Mouse (Mus musculus) gastrocnemius, postnatal 25 days (tissue): Measurements from ENCODE around the gene Crtc1. TPM values are rescaled to one million over a fixed set of nuclear protein-coding genes. Genes with fewer than 3 reads are reported as not detected.

Experiments used
- DNase-seq: peaks from one replicate; pipeline ENCODE4 v3.0.0; 2022
- total RNA-seq, 2 experiments: library from RNA; stranded (reverse); gene quantifications; 1 replicate in 1 of 2; 2 replicates in 1 of 2; pipeline ENCODE4 v1.2.3; 2021

The Crtc1 gene
- total RNA-seq, 2 experiments from 2014 or later = 6.1 to 6.4 TPM

- peak; percentile 55 for DNase-seq
Observed at GRCm38 (mm10) chr8:70463306-70463705, 23.9 kb upstream of the Crtc1 start.

DNA sequence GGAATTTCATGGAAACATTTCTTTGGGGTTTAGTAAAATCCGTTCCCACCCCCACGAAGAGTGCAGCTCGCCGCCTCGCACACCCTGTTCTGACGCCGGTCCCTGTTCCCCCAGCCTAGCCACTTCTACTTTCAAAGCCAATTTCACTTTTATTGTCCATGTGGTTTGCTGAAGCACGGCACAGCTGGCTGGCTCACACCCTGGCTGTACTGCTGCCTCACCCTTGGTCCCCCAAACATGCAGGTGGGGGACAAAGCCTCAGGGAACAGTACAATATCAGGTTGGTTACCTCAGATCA, 23.1 kb upstream of the Crtc1 start:
- DNase-seq = no peak

DNA sequence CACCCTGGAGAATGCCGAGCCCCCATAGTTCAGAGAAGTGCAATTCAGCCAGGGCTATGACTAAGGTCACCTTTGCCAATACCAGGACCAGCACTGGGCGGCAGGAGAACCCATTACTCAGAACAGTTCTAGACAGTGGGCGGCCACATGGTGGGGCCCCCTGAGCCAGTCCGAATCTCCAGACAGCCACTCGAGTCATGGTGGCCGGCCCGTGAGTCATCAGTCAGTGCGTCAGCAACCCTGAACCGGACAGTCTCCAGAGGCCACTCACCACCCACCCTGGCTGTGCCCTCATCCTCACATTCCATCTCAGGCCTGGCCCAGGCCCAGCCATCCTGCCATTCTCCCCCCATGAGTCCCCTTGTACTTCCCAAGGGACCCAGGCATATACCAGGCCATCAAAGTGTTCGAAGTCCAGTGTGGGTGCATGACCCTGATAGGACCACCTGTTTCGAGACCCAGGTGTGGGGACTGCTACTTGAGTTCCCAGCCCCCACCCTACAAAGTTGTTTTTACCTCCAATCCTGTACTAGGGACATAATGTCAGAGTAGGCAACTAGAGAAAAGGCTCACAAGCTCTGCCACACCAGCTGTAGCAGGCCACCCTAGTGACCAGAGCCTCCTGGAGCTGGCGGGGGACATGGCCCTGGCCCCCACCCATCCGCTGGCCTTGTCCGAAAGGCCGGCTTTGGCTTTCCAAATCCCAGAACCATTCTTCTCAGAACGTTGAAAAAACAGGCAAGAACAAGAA, 22.6 kb upstream of the Crtc1 start:
- peak; percentile 59 for DNase-seq

- DNase-seq = no peak
Observed at GRCm38 (mm10) chr8:70460606-70461005, 21.2 kb upstream of the Crtc1 start.

DNA sequence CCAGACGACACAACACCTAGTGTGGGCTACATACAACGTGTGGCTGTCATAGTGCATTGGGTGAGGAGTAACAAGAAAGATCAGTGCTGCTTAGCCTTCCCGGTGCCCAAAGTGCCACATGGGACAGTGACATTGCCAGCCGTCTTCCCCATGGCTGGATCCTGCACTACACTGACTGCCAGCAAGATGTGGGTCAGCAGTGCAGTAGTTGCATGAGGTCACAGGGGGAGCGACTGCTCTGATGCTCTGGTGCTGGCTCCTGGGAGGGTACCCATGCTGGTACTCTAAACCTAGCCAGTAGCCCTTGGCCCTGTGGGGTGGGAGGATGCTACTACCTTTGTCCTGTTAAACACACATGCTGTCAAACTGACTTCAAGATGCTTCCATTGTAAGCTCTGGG, 20.8 kb upstream of the Crtc1 start:
- DNase-seq = no peak

- DNase-seq = no peak
Observed at GRCm38 (mm10) chr8:70459636-70460035, 20.3 kb upstream of the Crtc1 start.

DNA sequence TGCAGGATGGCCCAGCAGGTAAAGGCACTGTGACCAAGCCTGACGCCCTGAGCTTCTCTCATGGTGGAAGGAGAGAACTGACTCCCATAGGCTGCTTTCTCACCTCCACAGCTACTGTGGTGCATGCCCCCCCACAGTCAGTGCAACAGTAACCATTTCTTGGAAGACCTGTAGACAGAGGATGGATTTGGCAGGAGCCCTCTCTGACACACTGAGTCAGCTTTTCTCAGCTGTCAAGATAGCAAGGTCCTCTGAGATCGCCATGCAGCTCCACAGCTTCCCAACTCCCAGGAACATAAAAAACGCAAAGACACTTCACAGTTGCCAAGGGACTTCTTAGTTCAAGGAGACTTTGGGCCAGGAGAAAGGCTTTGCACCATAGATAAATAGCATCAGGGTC, 19.1 kb upstream of the Crtc1 start:
- no peak for DNase-seq

GRCm38 (mm10) chr8:70457882-70458281, 18.5 kb upstream of the Crtc1 start:
- DNase-seq = no peak

DNA sequence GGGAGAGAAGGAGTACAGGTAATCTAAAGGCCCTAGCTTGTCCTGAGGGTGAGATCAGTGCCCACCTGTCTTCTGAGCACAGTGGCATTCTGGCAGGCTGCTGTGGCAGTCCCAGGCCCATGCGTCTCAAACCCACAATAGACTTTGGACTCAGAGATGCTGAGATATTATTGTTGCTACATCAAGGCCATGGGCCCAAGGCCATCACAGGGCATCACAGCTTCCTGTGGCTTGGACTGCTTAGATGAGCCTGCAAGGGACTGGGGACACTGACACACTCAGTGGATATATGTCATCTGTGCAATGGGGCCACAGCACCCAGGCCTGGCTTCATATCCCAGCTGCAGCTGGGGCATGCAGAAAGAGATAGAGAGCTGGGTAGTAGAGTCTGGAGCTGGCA, 17.6 kb upstream of the Crtc1 start:
- no peak for DNase-seq

DNA sequence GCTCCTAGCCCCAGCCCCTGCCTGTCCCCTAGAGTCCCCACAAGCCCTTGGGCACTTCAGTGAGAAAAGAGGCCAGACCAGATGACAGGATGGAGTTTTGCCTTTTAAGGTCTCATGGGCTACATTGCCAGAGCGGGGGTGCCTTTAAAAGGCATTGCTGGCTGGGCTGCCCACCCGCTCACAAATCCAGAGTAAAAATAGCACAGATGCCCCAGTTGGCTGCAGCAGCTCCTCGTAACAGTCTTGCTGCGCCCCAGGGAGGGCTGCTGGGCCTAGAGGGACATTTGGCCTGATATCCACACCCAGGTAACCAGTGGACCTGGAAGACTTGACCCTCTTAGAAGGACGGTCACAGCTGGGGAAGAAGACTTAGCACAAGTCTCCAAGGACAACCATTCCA, 14.5 kb upstream of the Crtc1 start:
- peak; percentile 43 for DNase-seq

GRCm38 (mm10) chr8:70452196-70452966, 13.0 kb upstream of the Crtc1 start:
- DNase-seq = no peak

DNA sequence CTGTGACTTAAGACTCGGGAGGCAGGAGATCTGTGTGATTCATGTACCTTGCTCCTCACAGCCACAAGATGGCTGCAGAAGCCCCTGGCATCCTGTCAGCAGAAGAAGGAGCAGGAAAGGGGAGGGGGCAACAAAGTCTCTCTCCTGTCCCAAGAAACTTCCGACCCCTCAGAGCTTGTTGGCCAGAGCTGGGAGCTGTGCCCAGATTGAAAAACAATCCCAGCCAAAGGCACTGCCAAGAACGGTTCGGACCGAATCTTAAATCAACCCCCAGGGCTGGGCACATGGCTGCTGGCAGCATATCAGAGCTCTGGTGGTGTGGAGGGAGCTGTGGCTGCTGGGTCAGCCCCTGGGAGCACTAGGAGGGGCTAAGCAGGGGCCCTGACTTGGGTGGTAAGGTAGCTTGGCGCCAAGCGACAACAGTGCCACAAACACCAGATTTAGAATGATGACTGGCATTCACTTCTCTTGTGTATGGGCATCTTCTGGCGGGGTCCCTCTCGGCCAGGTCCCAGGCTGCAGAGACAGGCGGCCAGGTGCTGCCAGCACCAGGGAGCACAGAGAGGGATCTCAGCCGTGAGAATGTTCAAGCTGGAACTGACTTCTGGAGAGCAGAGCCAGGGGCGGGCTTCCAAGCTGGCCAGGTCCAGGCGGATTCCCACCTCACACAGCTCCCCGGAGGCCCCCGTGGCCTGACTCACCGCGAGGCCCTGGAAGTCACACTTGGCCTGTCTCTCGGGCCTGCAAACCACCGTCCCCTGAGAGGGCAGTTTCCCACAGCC, 8.5 kb upstream of the Crtc1 start:
- peak; percentile 71 for DNase-seq

DNA sequence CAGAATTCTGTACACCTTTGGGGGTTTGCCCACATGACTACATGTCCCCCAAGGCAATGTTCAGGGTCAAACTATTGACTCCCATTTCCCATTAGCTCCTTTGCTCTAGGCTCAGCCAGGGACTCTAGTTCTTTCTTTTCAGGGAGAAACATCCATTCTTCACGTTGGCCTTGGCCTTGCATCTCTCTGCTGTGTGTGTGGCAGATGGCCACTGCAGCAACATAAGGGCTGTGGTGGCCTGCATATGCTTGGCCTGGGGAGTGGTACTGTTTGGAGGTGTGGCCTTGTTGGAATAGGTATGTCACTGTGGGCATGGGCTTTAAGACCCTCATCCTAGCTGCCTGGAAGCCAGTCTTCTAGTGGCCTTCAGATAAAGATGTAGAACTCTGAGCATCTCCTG, 6.6 kb upstream of the Crtc1 start:
- no peak for DNase-seq

DNA sequence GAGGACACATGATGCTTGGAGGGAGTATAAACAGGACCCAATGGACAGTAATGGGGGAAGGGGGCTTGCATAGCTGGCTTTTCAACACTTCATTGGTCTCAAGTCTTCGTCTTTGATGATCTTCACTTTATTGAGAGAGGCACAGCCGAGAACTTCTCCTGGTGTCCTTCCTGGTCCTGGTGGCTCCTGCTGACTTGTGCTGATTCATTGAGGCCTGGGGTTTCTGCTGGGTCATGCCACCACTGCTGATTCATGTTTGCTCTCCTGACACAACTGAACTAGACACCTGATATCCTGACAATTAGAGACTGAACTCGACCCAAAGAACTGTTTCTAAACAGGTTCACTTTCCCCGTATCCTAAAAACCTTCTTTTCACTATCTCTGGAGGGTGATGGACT, 3.9 kb upstream of the Crtc1 start:
- DNase-seq = no peak

DNA sequence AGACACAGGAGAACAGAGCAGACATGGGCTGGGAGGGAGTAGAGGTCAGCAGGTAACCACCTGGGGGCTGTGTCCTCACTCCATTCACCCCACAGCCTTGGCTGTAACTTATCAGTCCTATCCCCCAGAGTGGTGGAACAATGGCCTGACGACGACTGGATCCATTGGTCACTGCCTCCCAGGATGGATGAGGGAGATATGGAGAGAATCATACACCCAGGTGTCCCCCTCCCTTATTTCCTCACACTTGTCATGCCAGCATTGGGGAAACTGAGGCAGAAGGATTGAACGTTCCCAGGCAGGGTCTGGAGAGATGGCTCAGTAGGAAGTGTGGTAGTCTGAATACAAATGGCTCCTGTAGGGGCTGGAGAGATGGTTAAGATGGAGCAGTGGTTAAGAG, 2.2 kb upstream of the Crtc1 start:
- no peak for DNase-seq

GRCm38 (mm10) chr8:70440246-70440645, 867 bp upstream of the Crtc1 start:
- no peak for DNase-seq

DNA sequence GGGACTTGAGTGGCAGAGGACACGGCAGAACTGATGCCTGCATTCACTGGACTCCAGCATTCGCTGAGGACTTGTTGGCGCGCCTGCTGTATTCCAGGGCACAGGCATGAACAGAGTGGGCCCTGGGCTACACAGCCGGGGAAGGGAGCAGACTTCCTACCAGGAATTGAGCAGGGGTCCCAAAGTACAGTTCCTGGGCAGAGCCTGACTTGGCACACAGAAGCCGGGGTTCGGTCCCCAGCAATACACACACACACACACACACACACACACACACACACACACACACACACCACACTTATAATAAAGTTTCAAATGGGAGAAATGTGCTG, 435 bp upstream of the Crtc1 start:
- DNase-seq = no peak

GRCm38 (mm10) chr8:70438423-70438822, 956 bp downstream of the Crtc1 start:
- no peak for DNase-seq

DNA sequence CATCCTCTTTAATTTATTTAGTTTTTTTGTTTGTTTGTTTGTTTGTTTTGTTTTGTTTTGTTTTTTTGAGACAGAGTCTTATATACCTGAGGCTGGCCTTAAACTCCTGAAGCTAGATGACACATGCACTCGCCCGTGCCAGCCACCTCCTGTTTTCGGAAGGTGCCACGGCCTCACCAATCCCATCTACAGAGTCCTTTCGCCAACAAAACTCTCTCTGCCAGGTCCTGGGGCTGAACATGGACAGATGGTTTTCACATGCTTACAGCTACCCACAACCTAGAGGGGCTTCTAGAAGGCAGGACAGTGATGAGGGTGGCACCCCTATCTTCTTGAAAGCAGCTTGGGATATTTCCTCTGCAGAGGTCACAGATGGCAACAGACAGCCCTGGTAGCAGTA, 4.2 kb downstream of the Crtc1 start:
- DNase-seq = no peak

DNA sequence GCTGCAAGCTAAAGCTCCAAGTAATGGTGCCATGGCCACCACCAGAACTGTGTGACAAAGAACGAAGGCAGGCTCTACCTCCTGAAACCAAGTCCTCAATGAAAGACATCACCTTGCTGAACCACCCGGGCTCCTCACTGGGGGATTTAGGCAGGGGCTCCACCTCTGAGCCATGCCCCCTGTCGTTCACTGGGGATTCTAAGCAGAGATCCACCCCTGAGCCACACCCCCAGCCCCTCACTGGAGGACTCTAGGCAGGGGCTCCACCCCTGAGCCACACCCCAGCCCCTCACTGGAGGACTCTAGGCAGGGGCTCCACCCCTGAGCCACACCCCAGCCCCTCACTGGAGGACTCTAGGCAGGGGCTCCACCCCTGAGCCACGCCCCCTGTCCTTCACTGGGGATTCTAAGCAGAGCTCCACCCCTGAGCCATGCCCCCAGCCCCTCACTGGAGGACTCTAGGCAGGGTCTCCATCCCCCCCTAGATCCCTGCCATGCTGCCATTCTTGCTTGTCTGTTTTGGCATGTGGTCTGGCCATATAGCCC, 6.3 kb downstream of the Crtc1 start:
- DNase-seq = no peak

GRCm38 (mm10) chr8:70431213-70431612, 8.2 kb downstream of the Crtc1 start:
- DNase-seq = no peak

GRCm38 (mm10) chr8:70426300-70426907, 13.0 kb downstream of the Crtc1 start:
- DNase-seq = no peak

DNA sequence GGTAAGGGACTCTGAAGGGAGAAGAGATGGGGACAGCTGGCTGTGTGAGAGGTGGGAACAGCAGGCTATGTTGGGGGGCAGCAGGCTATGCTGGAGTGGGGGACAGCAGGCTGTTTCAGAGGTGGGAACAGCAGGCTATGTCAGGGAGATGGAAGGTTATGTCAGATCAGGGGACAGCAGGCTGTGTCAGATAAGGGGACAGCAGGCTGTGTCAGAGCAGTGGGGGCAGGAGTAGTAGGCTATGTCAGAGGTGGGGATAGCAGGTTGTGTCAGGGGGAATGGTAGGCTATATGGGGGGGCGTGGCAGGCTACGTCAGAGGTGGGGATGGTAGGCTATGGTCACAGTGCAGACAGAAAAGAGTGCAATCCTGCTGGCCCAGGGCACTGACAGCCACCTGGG, 16.7 kb downstream of the Crtc1 start:
- DNase-seq = no peak
